12 mouse cellular contexts compared by ENCODE assay signal in genomic region chr12:29951043-29951442, GRCm38 (mm10). TPM values are rescaled to one million over a fixed set of nuclear protein-coding genes. Genes with fewer than 3 reads are reported as not detected.
DNase-seq lines count a peak whose midpoint lies in the region; ATAC-seq and TF ChIP-seq lines count a peak whose summit lies in the region.
"Had no signal": no experiment of that assay in that cellular context is flagged by ENCODE, and none has a peak within 500 bp of the region (broad histone marks: within the 10 kb centered on the region; RNA-seq: fewer than 3 reads in every experiment).

No protein-coding gene starts in this region.

- no peak for TF ChIP-seq EP300 in heart, postnatal 0 days (IDR thresholded peaks at IDR 0.05; ENCODE audit: low read depth)

- 0 out of 2 replicates have a peak overlapping the region, but pooled peaks have one; percentile 5 for H3K9ac ChIP-seq in heart, embryonic 11.5 days (ENCODE audit: low read depth, low read length)
- H3K9ac ChIP-seq in lung, embryonic 16.5 days (ENCODE audit: low read length), result no peak overlapping the region
- H3K9ac ChIP-seq in heart, postnatal 0 days (replicated peaks; ENCODE audit: low read depth, low read length), result no peak overlapping the region
- H3K9ac ChIP-seq in stomach, embryonic 15.5 days, result no peak overlapping the region
- H3K9ac ChIP-seq: hindbrain, embryonic 13.5 days had no signal

- TF ChIP-seq CTCF in heart, postnatal 0 days (IDR thresholded peaks at IDR 0.05; ENCODE audit: low read depth), result no peak

- ATAC-seq in heart, embryonic 11.5 days (replicated peaks; ENCODE audit: insufficient number of reproducible peaks, low FRiP score, low TSS enrichment), result 0 out of 2 replicates have a peak, but pooled peaks have one; percentile 19
- ATAC-seq in lung, embryonic 16.5 days (ENCODE audit: low read depth), result peak; percentile 46
- ATAC-seq in heart, postnatal 0 days (ENCODE audit: insufficient read depth, low read depth), result peak; percentile 68
- ATAC-seq in stomach, embryonic 15.5 days (ENCODE audit: insufficient read depth, low FRiP score, low read depth), result no peak
- no peak for ATAC-seq in cerebellum, adult (ENCODE audit: insufficient number of reproducible peaks, low FRiP score, low TSS enrichment)
- ATAC-seq: CD4-positive, CD25-positive, alpha-beta regulatory T cell, adult 4 months had no signal

- H3K27ac ChIP-seq in heart, embryonic 11.5 days (ENCODE audit: low read depth, low read length), result peak overlapping the region; percentile 74
- H3K27ac ChIP-seq in lung, embryonic 16.5 days (ENCODE audit: low read length), result peak overlapping the region; percentile 74
- H3K27ac ChIP-seq in heart, postnatal 0 days (ENCODE audit: low read depth), result peak overlapping the region; percentile 85
- H3K27ac ChIP-seq in stomach, embryonic 15.5 days, result peak overlapping the region; percentile 70
- H3K27ac ChIP-seq: macrophage had no signal

- H3K36me3 ChIP-seq in heart, embryonic 11.5 days (ENCODE audit: control insufficient read depth, insufficient read depth, low read length), result no peaks in the 10 kb centered on the region
- no peaks in the 10 kb centered on the region for H3K36me3 ChIP-seq in lung, embryonic 16.5 days (ENCODE audit: control insufficient read depth, insufficient read depth, low read length)
- no peaks in the 10 kb centered on the region for H3K36me3 ChIP-seq in heart, postnatal 0 days (replicated peaks; ENCODE audit: control insufficient read depth, insufficient read depth, low read length)
- H3K36me3 ChIP-seq in stomach, embryonic 15.5 days, result no peaks in the 10 kb centered on the region

- no peak overlapping the region for H3K4me2 ChIP-seq in heart, embryonic 11.5 days
- no peak overlapping the region for H3K4me2 ChIP-seq in lung, embryonic 16.5 days (ENCODE audit: low read depth, low read length)
- H3K4me2 ChIP-seq in heart, postnatal 0 days (ENCODE audit: low read depth, low read length), result peak overlapping the region; percentile 9; the same call in 1 of the 2 replicates
- no peak overlapping the region for H3K4me2 ChIP-seq in stomach, embryonic 15.5 days
- H3K4me2 ChIP-seq: hindbrain, embryonic 13.5 days had no signal

- 57% methylated on average over 6 of the region's 6 CpGs for WGBS in heart, embryonic 11.5 days (ENCODE audit: insufficient replicate concordance)
- WGBS in lung, embryonic 16.5 days, result 47% methylated on average over 6 of the region's 6 CpGs
- 53% methylated on average over 6 of the region's 6 CpGs for WGBS in heart, postnatal 0 days
- WGBS in stomach, embryonic 15.5 days, result 54% methylated on average over 6 of the region's 6 CpGs

- intact Hi-C loops in heart, postnatal 14 days (cut with DNase I), result no loop called here

- H3K9me3 ChIP-seq in heart, embryonic 11.5 days (replicated peaks; ENCODE audit: control insufficient read depth, low read length), result no peaks in the 10 kb centered on the region
- no peaks in the 10 kb centered on the region for H3K9me3 ChIP-seq in lung, embryonic 16.5 days (ENCODE audit: control insufficient read depth, low read length)
- no peaks in the 10 kb centered on the region for H3K9me3 ChIP-seq in heart, postnatal 0 days (replicated peaks; ENCODE audit: control insufficient read depth, low read length)
- no peaks in the 10 kb centered on the region for H3K9me3 ChIP-seq in stomach, embryonic 15.5 days
- H3K9me3 ChIP-seq: hindbrain, embryonic 13.5 days had no signal

- no peaks in the 10 kb centered on the region for H3K27me3 ChIP-seq in heart, embryonic 11.5 days (ENCODE audit: control insufficient read depth, insufficient read depth, low read length)
- H3K27me3 ChIP-seq in lung, embryonic 16.5 days (ENCODE audit: control insufficient read depth, insufficient read depth, low read depth, low read length), result no peaks in the 10 kb centered on the region
- H3K27me3 ChIP-seq in heart, postnatal 0 days (ENCODE audit: control insufficient read depth, insufficient read depth, low read length), result no peaks in the 10 kb centered on the region
- no peaks in the 10 kb centered on the region for H3K27me3 ChIP-seq in stomach, embryonic 15.5 days (replicated peaks)
- H3K27me3 ChIP-seq: hindbrain, embryonic 13.5 days had no signal

- DNase-seq in heart, postnatal 14 days, result no peak
- DNase-seq in lung, postnatal 4 days, result no peak
- DNase-seq in heart, postnatal 0 days (ENCODE audit: low spot score), result peak; percentile 55
- DNase-seq in urinary bladder, postnatal 14 days (ENCODE audit: low spot score), result no peak
- DNase-seq: layer of hippocampus, postnatal 36 days had no signal

- H3K4me3 ChIP-seq in heart, embryonic 11.5 days (ENCODE audit: low read depth, low read length), result no peak overlapping the region
- no peak overlapping the region for H3K4me3 ChIP-seq in lung, embryonic 16.5 days (ENCODE audit: low read length)
- H3K4me3 ChIP-seq in heart, postnatal 0 days (ENCODE audit: low read depth, low read length), result no peak overlapping the region
- no peak overlapping the region for H3K4me3 ChIP-seq in stomach, embryonic 15.5 days (replicated peaks)
- H3K4me3 ChIP-seq: hindbrain, embryonic 13.5 days had no signal

- H3K4me1 ChIP-seq in heart, embryonic 11.5 days (ENCODE audit: control insufficient read depth, insufficient read depth, low read length), result peaks cover 53% of the 10 kb centered on the region
- H3K4me1 ChIP-seq in lung, embryonic 16.5 days (replicated peaks; ENCODE audit: control insufficient read depth, insufficient read depth, low read length), result peaks cover 38% of the 10 kb centered on the region
- peaks cover 58% of the 10 kb centered on the region for H3K4me1 ChIP-seq in heart, postnatal 0 days (ENCODE audit: control insufficient read depth, insufficient read depth)
- peaks cover 13% of the 10 kb centered on the region for H3K4me1 ChIP-seq in stomach, embryonic 15.5 days

RNA-seq across cellular contexts. Expression of gene Pxdn, which starts 13.6 kb away (rescaled TPM):
- 83.7 and 115 TPM in 2 replicates for polyA plus RNA-seq in heart, embryonic 11.5 days (2014; fragmentation: Nextera tagmentation; extraction: Ambion mirVana)
- 100 to 1,000 TPM; 144 to 151 TPM for total RNA-seq in heart, postnatal 14 days (2021)
- 99.9 and 105 TPM in 2 replicates for polyA plus RNA-seq in lung, embryonic 16.5 days (2015; fragmentation: Nextera tagmentation; extraction: Ambion mirVana)
- 144 TPM in 2 replicates for total RNA-seq in heart, postnatal 0 days (2014; rRNA removed; ENCODE audit: low replicate concordance)
- 42.4 and 49.7 TPM in 2 replicates for polyA plus RNA-seq in heart, postnatal 0 days (2015; fragmentation: Nextera tagmentation; extraction: Ambion mirVana)
- 70.4 and 77.2 TPM in 2 replicates for polyA plus RNA-seq in stomach, embryonic 15.5 days (2015; fragmentation: Nextera tagmentation; extraction: Ambion mirVana)
- polyA plus RNA-seq: CD4-positive, CD25-positive, alpha-beta regulatory T cell, adult 4 months; macrophage had no signal

Comparison
In these comparisons a context has a peak if more than half of its experiments do, and no peak if none do; other contexts are left out.
1. ATAC-seq: peak in heart, embryonic 11.5 days (single experiment), lung, embryonic 16.5 days (single experiment) and heart, postnatal 0 days (single experiment); none in stomach, embryonic 15.5 days (single experiment) and cerebellum, adult (single experiment).
2. Peak in every context shown above with its lines, with median percentiles within 50 percentile points of each other: H3K27ac ChIP-seq.